Mouse (Mus musculus) thymus, postnatal 25 days (tissue): ENCODE data around the gene Fbxw26.
A peak's percentile ranks its signal among the peaks of the same experiment; 100 is the strongest.
"Not testable (repeated sequence)": the region's sequence is repeated elsewhere in the genome, so short reads cannot be mapped to it uniquely, and the experiment has no call there.

Experiments used
- DNase-seq: peaks from one replicate; pipeline ENCODE4 v3.0.0; 2022

Fbxw26 gene

DNA sequence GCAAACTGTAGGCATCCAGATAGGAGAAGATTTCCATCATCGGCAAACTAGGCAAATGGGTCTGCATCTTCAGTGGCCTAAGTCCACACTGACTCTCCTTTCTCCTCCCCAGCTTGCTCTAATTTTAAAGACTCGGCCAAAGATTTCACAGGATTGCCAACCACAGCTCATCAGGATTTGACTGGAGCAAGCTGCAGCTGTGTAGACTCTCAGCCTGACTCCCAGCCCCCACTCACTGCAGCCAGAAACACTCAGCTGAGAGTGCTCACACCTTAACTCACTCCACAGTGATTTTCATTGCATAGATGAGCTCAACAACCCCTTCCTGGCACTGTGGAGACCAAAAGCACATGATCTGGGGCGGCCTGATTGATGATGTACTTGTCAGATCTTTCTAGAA lies at the start of gene Fbxw26:
Gene Fbxw26 (minus strand): TSS at position 101 of the 400 bp plus-strand sequence.
- DNase-seq: not testable (repeated sequence)

DNA sequence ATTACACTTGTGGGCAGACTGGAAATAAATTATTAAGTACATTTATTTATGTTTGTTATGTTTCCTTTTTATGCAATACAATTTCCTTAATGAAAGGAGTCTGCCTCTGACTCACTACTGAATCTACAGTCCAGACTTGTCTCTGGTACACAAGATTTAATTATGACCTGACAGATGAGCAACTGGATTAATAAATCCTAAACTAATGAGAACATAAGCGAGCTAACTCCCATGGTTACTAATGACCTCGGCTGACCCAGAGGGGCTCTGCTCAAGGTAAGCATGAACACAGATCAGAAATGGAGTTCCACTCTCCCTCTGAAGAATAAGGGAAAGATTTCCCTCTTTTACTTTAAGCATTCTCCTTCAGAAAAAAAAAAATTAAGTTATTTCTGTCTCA lies 49.3 kb upstream of the Fbxw26 start:
- no peak for DNase-seq

- DNase-seq: not testable (repeated sequence)
These were observed 44.7 kb upstream of the Fbxw26 start, which contains the start of gene Fbxw27 for GRCm38 (mm10) chr9:109790570-109790969. TSS of gene Fbxw27 (minus strand) at chr9:109790670.

- DNase-seq: not testable (repeated sequence)
These were observed 21.0 kb upstream of the Fbxw26 start for GRCm38 (mm10) chr9:109766841-109767240.

GRCm38 (mm10) chr9:109702600-109702999 lies 43.3 kb downstream of the Fbxw26 start, which contains the start of gene Fbxw18:
TSS of gene Fbxw18 (minus strand) at chr9:109702700.
- DNase-seq: not testable (repeated sequence)

- peak; percentile 28 for DNase-seq
These were observed 60.6 kb downstream of the Fbxw26 start for GRCm38 (mm10) chr9:109685299-109685698.
